Mouse (Mus musculus): ENCODE measurements around the gene Rasal2. TPM values are rescaled to one million over a fixed set of nuclear protein-coding genes. Genes with fewer than 3 reads are reported as not detected.

The Rasal2 gene
- total RNA-seq, 2 experiments from 2014 or later = 81.5 to 81.6 TPM

DNA sequence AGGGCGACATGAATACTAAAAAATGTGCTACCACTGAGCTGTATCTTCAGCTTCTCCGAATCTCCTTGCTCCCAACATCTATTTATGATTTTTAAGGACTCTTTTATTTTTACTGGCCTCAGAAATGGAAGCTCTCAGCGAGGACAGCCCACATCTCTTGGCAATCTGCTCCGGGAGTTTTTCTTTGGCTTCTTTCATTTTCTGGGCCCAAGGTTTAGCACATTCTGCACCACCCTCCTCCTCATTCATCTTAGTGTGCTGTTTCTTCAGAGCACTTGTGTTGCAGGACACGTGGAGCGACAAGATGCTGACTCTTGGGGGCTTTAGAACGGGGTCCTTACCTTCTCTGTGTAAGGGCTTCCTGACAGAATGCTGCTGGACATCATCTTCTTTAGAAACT lies 243.5 kb downstream of the Rasal2 start:
- peak; percentile 67 to 79 for DNase-seq (ENCODE audit: low spot score in 2 of 2)

DNA sequence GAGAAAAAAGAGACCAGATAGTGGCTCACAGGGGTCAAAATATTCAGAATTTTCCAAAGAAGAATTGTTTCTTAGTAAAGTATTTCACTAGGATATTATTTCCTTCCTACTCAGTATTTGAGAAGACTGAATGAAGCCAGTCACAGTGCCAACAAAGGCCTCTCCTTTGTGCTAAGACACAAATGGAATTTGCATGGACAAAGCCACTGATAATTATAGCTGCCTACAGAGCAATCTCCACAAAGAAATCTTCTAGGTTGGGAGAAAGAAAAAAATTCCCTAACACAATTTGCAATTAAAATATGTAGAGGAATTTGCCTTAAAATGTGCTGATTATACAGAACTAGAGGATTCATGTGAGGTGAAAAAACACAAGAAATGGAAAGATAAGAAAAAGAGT lies 258.6 kb downstream of the Rasal2 start:
- DNase-seq (ENCODE audit: low spot score in 2 of 2) = no peak

DNA sequence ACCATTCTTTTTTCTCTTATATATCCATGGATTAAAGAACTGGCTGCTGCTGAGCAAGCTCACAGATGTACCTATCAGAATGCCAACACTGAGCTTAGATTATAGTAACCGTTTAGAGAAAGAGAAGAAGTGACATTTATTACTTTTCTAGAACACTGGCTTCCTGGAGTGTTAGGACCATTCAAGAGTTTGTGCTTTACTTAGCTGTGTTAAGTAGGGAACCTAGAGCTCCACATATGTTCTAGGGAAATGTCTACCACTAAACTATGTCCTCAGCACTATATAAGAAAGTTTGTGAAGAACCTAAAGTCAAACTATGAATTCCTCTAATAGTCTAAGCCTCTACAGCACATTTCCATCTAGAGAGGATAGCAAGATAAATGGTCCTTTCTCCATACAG lies 262.3 kb downstream of the Rasal2 start:
- DNase-seq (ENCODE audit: low spot score in 2 of 2) = no peak

DNA sequence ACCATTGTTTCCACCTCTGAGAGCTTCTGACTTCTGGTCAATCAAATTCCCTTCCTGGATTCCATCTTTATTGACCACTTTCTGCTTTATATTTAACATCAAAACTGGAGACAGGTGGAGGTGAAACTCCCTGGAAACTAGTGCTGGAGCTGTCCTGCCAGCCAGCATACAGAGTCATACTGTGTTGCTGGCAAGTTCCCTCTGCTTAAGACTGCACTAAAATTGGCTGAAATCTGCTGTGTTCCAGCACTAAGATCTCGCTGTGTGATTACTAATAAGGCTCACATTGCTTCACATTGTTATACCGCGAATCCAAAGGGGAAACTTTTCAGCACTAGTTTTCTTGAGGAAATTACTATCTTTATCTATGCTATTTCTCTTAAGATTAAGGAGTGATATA lies 267.8 kb downstream of the Rasal2 start:
- no peak for DNase-seq (ENCODE audit: low spot score in 2 of 2)

DNA sequence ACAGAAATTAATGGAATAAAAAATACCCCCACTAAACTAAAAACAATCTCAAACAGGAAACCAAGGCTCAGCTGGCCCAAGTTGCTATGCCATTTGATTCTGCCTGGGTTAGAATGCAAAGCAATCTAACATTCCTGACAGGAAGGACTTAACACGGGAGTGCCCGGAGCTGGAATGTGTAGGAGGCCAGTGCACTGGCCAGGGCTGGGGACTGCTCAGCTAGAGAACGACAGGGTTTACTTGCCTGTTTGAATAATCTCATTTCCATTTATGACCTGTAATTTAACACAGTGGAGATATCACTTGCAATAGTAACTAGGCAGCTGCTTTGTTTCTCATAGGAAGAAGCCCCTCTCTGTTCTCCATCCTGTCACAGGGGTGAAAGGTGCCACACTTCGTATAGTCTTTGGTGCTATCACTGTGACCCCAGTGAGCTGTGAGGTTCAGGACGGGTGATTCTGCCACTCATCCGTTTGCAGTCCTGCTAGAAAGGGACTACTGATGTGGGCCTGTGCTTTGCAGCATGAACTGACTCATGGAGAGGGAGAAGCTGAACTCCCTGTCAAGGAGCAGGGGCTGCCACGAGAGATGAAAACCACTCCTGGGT lies 269.0 kb downstream of the Rasal2 start:
- no peak for DNase-seq (ENCODE audit: low spot score in 2 of 2)

DNA sequence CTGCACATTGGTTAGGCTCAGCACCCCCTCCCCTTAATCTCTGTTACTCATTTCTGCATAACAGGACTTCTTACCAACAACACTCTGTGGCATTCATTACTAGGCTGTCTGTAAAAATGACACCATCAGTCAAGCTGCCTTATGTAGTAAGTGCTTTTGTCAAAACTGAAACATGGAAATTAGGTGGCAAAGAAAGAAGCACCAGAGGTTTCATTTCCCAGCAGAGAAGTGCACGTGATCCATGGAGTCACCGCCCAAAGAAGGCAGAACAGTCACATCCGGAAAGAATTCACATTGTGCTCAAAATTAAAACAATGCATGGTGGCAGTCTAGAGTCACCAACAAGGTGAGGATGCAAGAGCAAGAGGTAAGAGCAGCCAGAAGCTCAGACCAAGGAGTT lies 271.4 kb downstream of the Rasal2 start:
- DNase-seq (ENCODE audit: low spot score in 2 of 2) = no peak

DNA sequence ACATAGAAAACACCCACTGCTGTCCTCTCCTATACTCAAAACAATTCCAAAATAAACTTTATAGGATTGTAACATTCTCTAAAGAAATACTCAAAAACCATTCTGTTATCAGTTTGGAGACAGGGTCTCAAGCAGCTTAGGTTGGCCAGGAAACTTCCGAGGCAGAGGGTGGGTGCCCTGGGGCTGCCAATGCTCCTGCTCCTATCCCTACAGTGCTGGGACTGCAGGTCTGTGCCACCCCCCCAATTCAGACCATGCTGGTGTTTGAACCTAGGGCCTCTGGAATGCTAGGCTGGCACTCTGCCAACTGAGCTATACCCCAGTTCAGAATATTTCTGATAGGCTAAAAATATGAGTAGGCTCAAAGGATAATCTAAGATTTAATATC lies 274.5 kb downstream of the Rasal2 start:
- no peak for DNase-seq (ENCODE audit: low spot score in 2 of 2)

DNA sequence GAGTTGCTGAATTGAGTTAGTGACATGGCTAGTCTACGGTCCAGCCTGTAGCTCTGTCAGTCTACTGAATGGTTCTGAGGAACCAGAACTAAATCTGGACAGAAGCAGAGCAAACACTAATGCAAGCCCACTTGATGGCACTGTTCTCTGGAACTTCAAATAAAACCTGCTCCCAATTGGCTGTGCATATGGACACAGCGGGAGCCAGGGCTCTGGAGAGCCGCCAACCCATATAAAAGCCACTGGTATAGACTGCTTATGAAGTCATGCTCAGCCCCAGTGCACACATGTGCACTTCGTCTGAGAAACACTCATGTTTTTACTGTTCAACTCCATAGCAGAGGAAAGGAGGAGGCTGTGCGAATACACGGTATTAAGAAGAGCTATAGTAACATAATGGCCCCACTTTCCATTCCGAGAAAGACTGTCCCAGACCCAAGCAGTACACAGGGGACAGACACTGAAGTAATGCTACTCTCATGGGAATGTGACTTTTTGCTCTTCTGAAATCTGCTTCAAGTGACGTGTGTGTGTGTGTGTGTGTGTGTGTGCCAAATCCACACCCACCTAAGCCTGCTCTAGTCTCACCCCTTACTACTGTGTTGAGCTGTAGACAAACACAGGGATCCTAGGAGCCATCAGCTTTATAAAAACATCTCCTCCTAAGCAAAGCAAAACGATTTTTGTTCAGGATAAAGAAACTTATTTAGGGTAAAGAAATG lies 275.1 kb downstream of the Rasal2 start:
- no peak for DNase-seq (ENCODE audit: low spot score in 2 of 2)

DNA sequence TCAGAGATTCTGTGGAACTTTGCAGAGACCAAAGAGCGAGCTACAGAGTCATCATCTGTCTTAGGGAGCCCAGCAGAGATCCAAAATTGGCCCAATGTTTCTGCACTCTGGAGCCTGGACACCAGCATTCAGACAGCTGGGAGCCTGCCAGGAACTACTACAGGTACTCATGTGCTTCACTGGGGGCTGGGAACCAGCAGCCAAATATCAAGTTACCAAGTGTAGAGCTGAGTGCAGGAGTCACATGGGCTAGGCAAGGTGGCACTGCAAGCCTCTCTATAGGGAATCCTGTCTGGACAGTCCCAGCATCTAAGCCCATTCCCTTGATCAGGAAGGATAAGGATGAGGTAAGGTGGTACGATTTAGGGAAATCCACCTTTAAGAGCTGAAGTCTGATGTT lies 284.2 kb downstream of the Rasal2 start:
- DNase-seq (ENCODE audit: low spot score in 2 of 2) = no peak

DNA sequence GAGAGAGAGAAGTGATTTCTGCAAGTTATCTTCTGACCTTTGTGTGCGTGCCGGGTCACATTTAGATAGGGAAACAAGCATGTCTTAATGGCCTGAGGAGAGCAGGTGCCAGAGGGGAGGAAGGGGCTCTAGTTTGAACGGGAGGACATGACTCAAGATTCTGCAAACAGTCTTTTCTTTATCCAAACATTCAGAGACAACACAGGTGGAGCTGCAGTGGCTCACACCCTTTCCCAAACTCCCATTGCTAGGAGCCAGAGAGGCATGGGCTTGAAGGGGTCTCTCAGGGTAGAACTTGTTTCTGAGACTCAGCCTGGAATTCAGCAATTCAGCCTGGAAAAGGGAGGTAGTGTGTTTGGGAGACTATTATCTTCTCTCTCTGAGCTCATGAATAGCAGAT lies 288.6 kb downstream of the Rasal2 start:
- no peak for DNase-seq (ENCODE audit: low spot score in 2 of 2)

DNA sequence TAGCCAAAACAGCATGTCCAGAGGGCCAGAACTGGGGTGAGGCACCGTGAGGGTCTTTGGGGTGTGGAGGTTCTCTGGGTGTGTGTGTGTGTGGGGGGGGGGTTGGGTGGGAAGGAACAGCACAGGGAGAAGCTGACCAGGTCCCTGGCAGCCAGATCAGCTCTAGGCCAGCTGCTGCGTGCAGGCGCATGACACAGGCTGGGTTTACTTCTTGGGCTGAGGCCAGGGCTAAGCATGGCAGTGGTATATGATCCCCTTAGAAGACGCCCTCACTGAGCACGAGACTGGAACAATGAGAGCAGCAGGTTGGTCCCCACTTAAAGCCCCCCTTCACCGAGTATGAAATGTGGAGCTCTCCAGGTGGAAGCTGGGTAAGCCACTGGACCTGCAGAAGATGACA lies 293.2 kb downstream of the Rasal2 start:
- DNase-seq (ENCODE audit: low spot score in 2 of 2) = no peak

DNA sequence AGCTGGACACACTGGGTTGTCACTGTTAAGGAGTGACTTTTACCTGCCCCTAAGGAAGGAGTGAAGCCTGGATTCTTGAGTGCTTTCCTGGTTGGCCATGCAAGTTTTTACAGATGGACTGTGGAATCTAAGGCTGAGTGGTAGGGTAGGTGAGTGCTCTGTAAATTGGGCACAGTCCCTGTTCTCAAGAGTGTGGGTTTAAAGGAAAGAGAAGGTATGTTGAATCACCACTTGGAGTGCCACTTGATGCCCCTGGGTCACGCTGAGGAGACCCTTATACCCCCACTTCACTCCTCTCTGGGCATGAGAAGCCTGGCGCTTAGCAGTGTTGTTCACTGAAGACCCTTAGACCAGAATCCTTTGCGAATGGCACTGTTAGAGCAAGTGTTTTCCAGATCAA lies 295.0 kb downstream of the Rasal2 start:
- DNase-seq (ENCODE audit: low spot score in 2 of 2) = no peak

DNA sequence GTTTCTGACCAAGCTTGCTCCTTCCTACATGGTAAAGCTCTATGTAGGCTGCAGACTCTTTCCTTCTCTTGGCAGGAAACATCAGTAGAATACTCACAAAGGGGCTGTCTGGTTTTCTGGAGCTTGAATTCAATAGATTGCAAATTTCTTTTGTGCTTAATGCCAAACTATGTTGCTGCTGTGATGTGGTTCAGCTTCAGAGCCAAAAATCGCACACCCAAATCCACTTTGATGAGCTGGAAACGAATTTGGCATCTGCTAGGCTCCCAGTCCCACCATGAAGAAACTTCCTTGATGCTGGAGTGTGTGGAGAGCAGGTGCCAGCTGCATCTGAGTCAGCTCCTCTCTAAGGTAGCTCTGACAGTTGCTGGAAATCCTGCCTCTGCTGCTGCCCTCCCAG lies 297.9 kb downstream of the Rasal2 start:
- DNase-seq (ENCODE audit: low spot score in 2 of 2) = no peak

DNA sequence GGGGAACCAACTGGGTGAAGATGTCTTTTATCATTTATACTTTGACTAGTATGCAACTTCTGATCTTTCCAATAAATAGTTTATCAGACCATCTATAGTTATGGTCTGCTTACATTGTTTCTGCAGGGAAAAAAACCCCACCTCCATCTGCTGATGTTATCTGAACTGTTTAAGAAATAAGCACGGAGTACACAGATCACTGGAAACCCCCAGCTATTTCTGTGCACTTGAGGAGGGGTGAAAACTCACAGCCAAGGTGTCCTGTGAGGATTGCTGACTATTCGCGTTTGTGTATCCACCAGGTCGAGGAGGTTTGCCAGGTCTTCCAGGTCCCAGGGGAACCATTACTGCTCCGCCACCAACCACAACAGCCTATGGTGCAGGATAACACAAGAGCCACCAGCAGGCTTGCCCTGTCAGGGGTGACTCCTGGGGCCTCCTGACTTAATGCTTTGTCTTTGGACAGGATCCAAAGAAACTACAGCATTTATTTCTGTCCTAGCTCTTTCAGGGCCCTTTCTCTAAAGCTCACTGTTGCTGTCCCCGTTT lies 302.0 kb downstream of the Rasal2 start:
- no peak for DNase-seq (ENCODE audit: low spot score in 2 of 2)

DNA sequence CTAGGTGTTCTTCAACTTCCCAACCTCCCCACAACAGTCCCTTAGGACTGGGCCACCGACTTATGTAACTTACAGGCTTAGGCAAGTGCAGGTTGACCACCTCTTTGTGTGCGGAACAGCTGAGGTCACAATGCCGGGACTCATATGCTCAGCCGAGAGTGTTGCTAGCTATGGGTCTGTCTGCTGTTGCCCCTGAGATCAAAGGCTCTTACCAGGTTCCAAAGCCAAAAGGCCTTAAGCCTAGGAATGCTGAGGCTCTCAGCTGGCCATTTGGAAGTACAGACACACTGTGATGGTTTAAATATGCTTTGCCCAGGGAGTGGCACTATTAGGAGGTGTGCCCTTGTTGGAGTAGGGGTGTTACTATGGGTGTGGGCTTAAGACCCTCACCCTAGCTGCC lies 303.8 kb downstream of the Rasal2 start, which contains the start of gene Tex35:
TSS of gene Tex35 (minus strand) at position 101 of the 400 bp plus-strand sequence.
- no peak for DNase-seq (ENCODE audit: low spot score in 2 of 2)

DNA sequence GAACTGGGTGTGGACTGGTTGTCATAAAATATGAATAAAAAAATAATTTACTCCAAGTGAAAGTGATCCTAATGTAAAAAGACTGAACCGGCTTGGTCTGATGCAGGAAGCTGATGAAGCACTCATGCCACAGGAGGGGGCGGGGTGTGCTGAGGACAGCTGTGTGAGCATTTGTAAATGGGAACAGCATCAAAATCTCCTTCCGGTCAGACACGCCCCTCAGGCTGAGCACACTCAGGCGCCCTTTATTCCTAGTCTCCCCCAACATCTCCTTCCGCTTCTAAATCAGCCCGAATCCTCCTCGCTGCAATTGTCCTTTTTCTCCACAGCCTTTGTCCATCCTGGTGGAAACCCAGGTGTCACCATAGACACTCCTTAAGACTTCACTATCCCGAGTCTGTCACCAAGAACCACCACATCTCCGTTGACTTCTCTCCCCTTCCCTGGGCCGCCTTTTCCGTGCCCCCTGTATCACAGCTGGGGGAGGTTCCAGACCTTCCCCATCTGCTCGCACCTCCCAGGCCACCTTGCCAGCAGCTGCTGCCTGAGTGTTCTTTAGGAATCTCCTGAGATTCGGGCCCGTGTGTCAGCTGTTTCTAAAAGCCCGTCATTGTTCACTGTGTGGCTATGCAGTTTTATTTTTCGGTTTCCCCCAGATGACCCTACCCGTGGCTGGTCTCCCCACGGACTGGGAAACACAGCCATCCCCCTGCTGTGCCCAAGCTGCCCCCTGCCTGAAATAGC lies 311.1 kb downstream of the Rasal2 start:
- no peak for DNase-seq (ENCODE audit: low spot score in 2 of 2)

DNA sequence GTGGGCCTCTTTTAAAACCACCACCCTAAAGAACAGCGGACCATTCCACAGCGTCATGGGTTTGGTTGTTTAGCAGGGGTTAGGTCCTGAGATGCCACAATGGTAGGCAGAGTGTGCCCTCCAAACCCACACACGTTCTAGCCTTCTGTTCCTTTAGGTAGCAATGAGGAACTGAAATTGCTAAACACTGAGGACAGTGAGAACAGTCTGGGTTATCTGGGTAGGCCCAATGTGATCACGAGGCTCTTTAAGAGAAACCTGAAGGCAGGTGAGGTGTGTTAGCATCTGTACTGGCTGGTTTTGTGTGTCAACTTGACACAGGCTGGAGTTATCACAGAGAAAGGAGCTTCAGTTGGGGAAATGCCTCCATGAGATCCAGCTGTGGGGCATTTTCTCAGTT lies 316.9 kb downstream of the Rasal2 start:
- DNase-seq (ENCODE audit: low spot score in 2 of 2) = no peak

DNA sequence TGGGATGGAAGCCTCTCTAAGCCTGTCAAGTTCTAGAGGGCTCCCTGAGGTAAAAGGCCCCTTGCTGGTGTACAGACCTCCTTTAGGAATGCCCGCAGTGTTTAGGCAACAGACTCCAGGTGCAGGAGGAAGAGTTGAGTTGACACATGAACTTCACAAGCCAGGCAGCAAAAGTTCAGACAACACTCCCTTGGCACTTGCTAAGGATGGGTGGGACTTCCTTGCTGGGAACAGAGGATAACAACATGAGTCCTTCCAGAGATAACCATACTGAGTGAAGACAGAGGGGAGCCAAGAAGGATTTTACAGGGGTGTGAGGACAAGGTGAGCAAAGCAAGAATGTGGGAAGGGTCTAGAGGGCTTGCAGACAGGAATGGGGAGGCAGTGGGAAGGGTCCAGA lies 319.8 kb downstream of the Rasal2 start:
- DNase-seq (ENCODE audit: low spot score in 2 of 2) = no peak

DNA sequence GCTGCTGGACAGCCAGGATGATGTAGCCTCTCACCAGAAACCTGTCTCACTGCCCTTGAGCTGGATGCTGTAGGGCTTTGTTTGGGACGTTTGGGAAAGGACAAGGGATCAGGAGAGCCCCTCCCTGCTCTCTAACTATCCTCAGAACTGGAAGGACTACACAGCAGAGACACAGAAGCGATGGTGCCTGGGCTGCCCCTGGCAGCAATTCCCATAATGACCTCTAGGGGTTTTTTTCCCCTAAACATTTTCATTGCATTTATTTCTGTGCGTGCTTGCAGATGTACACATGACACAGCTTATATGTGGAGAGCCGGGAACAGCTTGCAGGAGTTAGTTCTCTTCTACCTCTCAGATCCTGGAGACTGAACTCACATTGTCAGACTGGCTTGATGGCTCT lies 320.3 kb downstream of the Rasal2 start:
- no peak for DNase-seq (ENCODE audit: low spot score in 2 of 2)

DNA sequence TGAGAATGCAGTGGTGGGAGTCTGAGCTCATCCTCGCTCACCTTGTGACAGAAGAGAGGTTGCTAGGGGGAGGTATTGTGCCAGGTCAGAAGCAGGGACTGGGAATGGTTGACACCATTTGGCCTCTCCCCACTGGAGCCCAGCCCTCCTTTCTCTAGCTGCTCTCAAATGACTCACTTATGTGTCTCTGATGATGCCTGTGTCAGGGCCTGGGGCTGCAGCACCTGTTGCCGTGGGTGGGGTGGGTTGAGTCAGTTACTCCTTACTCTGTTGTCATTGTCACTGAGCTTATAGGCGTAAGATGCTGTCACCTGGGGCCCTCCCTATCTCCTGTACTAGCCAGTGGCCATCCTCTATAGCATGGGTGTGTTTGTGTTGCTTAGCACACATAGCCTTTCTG lies 321.6 kb downstream of the Rasal2 start:
- no peak for DNase-seq (ENCODE audit: low spot score in 2 of 2)

DNA sequence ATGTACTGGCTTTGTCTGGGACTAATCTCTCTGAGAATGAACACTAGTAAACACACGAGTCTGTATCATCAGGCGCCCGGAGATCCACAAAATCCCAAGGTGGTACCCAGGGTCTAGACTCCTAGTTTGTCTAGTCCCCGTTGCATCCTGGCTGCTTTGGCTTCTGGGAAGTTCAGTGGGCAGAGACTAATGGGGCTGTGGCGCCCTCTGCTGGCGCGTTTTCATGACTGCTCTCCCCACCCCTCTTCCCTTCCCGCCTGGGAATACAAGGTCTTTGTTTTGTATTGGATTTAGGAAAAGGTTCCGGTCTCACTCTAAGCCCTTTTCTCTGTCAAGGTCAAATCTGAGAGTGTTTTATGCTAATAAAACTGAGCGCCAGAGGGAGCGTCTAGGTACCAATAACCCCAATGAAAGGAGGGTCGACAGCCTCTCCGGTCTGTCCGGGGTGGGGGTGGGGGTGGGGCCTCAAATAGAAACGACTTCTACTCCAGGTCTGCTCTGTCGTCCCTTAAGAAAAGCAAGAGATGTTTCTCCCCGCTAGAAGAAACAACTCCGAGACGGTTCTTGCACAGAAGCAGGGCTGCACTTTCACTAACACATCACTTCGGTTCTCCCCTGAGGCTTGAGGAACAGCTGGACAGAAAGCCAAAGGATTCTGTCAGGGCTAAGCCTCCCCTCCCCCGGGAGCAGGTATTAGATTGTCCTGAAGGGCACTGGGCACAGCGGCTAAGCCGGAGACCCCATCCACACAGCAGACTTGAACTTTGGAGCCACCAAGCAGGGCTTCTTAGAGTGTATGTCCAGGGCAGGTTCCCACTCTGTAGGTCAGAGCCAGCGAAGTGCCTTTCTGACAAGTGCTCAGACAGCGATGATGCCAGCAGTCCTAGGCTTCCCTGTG lies 326.0 kb downstream of the Rasal2 start:
- DNase-seq (ENCODE audit: low spot score in 2 of 2) = peak; percentile 57 to 74
